Mouse (Mus musculus) lung, adult 18-20 months (tissue): ENCODE data around the gene Lamc2.
A peak's percentile ranks its signal among the peaks of the same experiment; 100 is the strongest.

Experiments
- DNase-seq, 2 experiments: peaks; one replicate each; pipeline ENCODE4 v3.0.0; 2022; ENCODE audit warnings: mixed read lengths in 2 of 2

Lamc2 gene

DNA sequence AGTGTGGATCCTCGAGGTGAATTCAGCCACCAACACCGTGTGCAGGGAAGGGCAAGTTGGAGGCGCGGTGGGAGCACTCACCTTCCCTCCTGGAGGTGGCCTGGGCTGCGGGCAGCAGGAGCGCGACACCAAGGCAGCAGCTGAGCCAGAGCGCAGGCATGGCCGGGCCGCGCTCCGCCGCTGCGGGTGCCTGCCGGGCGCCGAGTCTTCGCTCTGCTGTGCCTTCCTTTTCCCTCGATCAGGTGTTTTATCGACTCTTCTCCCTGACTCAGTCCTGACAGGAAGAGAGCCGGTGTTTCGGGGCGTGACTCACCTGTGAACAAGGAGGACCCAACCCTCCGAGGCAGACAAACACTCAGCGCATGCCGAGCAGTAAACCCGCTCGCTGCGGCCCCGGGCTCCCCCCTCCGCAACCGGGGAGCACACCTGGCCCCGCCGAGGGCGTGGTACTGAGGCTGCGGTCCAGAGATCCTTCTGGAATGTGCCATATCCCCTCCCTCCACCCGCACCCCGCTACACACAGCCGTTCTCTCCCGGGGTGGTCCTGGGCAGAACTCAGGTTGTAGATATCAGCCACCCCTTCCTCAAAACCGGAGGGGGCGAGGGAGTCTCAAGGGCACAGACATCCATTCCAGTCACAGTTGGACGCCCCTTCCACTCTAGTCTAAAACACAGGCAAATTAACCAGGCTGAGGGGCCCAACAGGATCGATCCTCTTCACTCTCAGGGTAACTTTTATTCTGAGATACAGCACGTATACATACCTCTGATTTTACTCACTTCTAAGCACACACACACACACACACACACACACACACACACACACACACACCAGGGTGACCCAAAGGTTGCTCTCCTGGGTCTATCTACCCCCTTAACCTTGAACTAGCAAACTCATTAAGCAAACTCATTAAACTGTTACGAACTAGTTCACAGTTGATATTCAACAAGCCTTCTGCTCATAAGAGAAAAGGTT lies at the start of gene Lamc2:
TSS of gene Lamc2 (minus strand) at position 620 of the 976 bp plus-strand sequence.
- DNase-seq = peak; percentile 67 to 80

- DNase-seq = no peak
Measured at GRCm38 (mm10) chr1:153235576-153235975, 49.3 kb upstream of the Lamc2 start.

DNA sequence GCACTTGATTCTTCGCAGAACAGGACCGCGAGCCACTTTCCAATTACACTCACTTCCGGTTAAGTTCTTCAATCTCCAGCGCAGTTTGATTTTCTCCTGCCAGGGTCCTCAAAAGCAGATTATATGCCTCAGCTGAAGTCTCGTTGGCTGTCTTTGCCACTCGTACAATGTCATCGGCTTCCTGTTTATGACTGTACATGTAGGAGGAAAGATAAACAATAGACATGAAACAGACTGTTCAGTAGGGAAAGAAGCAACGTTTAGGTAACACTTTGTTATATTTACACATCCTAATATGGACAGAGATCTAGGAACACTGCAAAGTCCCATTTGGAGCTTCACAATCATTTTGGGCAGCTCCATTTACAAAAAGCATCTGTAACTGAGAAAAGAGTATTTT lies 45.4 kb upstream of the Lamc2 start:
- DNase-seq = no peak

GRCm38 (mm10) chr1:153227916-153228315 lies 41.7 kb upstream of the Lamc2 start:
- DNase-seq = peak in 1 of 2 experiments; percentile 46

GRCm38 (mm10) chr1:153227096-153227495 lies 40.8 kb upstream of the Lamc2 start:
- DNase-seq = no peak

- peak in 1 of 2 experiments; percentile 54 for DNase-seq
Measured at GRCm38 (mm10) chr1:153225786-153226725, 39.8 kb upstream of the Lamc2 start.

DNA sequence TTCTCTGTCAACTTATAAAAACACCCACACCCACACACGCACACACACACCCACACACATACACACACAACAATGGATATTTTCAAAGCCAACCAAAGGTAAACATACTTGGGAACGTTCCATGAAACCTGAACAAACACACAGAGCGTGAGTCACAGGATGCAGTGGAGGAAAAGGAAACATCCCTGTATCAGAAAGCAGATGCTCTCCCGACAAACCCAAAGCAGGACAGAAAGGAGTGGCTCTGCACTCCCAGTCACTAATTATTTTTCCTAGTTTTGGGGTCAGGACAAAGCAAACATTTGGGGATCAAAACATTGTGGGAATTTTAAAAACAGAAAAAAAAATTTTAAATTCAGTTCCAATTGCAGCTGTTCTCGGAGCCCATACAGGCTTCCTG lies 38.1 kb upstream of the Lamc2 start:
- peak in 1 of 2 experiments; percentile 41 for DNase-seq

DNA sequence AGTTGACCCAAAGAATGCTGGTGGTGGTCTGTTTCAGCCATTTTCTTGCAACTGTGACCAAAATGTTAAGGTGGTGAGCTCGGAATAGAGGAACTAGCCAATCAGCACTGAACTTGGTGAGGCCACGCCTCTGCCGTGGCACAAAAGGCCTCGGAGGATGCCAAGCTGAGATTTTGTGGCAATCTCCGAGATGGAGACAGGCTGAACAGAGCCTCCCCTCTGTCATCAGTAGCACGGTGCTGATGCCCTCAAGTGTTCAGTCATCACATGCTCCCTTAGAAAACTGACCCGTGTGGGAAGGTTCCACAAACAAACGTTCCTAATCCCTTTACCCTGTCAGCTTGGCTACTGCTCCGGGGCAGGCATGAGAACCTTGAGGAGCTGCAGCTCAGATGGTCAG lies 33.1 kb upstream of the Lamc2 start:
- DNase-seq = no peak

GRCm38 (mm10) chr1:153216516-153216915 lies 30.3 kb upstream of the Lamc2 start:
- DNase-seq = no peak

DNA sequence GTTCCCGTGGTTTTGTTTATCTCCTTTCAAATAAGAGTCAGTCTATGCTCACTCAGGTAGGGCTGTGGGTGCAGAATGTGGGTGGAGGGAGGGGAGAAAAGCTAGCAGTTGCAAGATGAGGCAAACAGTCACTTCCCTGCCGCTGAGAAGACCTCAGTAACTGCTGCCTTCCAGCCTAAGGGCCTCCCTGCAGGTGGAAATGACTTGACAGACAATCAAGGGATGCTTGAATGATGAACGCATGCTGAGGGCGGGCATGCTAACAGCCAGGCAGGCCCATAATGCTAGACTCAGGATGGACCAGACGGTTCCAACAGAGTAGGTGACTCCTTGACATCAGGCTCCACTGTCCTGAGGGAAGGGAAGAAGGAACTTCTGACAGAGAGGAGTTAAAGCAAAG lies 29.4 kb upstream of the Lamc2 start:
- DNase-seq = no peak

DNA sequence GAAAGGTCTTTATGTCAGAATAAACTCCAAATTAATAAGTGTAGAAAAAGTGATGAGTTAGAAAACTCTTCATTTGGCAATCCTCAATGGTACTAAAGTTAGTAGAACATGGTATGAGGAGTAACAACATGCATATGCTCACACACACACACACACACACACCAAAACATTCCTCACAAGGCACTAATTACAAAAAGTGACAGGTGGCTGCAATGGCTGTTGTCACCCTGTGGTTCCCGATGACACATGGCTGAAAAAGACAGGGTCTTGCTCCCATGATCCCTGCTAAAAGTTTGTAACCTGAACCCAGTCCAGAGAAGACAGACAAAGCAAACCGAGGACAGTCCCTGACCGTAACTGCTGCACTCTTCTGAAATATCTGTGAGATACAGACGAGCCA lies 24.7 kb upstream of the Lamc2 start:
- no peak for DNase-seq

DNA sequence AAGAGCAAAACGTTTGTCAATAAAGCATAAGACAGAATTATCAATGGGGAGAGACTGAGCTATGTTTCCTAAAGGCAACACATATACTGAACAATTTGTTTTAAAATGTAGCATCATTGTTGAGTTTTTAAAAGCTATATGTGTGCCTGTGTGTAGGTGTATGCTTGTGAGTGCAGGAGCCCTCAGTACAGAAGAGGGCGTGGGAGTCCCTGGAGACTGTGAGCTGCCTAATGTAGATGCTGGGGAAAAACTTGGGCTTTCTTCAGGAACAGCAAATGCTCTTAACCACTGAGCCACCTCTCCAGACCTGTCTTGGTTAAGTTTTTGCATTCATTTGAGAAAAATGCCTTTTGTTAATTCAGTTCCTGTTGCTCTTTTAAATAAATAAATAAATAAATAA lies 24.0 kb upstream of the Lamc2 start:
- no peak for DNase-seq

GRCm38 (mm10) chr1:153202195-153202594 lies 15.9 kb upstream of the Lamc2 start:
- DNase-seq = no peak

DNA sequence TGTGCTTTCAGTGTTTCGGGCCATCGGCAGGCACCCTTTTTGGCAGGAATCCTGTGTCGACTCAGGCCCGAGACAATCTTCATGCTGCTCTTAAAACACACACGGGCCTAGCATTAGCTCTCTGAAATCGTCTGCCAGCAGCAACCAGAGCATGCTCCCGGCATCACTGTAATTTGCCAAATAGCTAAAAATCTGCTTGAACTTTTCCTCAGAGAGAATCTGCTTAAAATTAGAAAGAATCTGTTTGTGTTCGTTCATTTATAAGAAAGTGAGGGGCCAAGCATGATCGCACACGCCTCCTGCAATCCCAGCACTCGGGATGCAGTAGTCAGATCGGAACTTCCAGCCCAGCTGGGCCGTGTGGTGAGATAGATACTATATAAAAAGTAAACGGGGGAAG lies 15.2 kb upstream of the Lamc2 start:
- no peak for DNase-seq

DNA sequence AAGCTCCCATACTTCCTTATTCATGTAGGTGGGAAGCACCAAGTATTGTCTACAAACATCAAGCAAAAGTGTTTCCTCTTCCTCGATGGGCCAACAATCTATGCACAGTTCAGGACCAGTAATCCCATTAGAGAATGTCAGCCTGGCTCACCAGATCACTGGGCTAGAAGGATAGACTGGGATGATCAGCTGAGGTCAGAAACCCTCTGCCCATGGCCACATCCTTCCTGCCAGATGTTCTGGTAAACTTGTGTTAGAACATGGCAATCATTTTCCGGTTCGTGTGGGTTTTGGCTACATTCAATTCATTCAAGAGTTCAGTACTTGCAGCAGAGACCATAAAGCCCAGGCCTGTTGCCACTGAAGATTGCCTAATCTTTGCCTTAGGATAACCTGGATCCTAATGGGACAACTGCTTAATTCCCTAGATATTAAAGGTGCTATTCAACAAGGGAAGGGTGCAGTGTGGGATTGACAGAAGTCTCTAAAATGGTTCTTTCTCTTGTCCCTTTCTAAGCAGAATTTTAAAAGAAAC lies 11.1 kb upstream of the Lamc2 start:
- no peak for DNase-seq

- no peak for DNase-seq
Measured at GRCm38 (mm10) chr1:153192945-153193344, 6.7 kb upstream of the Lamc2 start.

DNA sequence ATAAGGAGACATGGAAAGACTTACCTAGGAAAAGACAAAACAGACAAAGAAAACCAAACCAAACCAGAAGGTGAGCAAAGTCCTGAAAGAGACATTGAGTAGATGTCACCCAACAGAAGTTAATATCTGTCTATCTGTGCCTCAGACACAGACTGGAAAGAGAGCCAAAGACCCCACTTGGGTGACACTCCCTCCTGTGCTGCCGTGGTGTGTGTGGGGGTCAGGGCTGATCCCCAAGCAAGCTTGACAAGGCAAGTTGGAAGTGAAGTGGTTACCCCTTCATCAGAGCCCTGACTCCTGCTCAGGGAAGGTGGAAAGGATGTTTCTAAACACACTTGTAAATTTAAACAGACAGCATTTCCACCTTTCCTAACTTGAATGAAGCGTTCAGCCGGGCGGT lies 6.1 kb upstream of the Lamc2 start:
- DNase-seq = no peak

DNA sequence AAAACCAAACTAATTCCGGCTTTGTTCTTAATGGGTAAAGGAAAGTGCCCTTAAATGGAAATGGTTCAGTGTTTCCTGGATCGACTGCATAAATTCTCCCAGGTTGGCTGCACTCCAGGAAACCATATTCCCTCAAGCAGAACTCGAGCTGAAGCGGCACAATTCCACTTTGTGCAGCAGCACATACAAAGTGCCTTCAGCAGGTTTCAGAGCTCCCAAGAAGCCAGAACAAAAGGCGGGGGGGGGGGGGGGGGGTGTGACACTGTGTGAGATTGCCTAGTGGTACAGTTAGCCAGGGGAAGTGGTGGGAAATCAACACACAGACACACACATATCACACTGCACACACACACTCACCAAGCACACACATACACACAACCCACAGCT lies 5.7 kb upstream of the Lamc2 start:
- DNase-seq = peak in 1 of 2 experiments; percentile 51

DNA sequence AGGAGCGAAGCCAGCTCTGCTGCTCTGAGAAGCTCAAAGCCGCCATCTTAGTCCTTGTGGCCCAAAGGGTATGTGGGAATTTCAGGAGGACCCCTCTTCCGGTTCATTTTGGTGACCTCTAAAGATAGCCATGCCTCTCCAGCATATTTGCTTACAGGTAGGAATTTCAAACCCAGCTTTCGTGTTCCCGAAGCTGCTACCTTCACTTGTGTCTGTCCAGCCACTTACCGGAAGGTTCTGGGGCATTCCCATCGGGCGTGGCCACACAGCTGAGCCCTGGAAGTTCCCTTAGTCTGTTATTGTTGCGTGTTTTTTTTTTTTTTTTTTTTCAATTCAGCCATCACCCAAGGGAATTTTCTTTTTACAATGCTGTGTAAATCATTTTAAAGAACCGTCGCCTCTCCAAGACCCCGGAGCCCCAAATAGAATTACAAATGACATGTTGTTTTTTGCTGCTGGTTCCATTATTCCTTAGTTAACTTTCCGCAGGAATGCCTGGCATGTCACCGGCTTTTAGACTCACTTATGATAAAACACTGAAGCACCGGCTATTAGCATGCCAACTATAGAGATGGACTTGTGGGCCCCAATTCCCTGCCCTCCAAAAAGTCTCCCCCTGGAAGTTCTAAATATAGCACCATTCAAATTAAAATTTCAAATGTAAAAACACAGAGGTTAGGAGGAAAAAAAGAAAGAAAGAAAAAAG lies 5.1 kb upstream of the Lamc2 start:
- no peak for DNase-seq

- DNase-seq = no peak
Measured at GRCm38 (mm10) chr1:153188081-153188480, 1.8 kb upstream of the Lamc2 start.

GRCm38 (mm10) chr1:153180586-153181289 lies 5.5 kb downstream of the Lamc2 start:
- DNase-seq = no peak

DNA sequence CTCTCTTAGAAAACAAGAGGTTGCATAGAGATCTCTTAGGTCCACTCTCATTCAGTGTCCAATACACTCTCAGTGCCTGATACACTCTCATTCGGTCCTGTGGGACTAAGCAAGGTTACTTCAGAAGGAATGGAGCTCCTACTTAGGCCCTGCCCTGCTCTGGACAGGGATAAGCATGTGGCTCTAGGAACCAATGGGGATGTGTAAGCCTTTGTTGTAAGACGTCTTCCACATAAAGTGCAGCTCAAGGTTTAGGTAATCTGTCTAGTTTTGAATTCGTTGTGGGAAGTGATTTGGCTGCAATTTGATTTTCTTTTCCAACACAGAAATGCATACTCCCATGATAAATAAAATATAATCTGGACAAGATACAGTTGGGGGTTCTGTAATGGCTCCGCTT lies 6.1 kb downstream of the Lamc2 start:
- no peak for DNase-seq
